Mouse (Mus musculus) brain, embryonic 14.5 days (tissue): ENCODE results near the gene Cpeb3.

Experiments
- CTCF ChIP-seq: fragments of 200-500 bp; IDR thresholded peaks from 2 replicates; pipeline ENCODE4 v1.5.1; 2012; ENCODE audit warnings: inconsistent platforms, mild to moderate bottlenecking, moderate library complexity, borderline replicate concordance; ENCODE audit not compliant: insufficient read depth, insufficient read length; ENCODE audit errors: extremely low read depth
- POLR2A ChIP-seq: fragments of 200-500 bp; IDR thresholded peaks from 2 replicates; pipeline ENCODE4 v1.6.1; 2012; ENCODE audit warnings: mild to moderate bottlenecking, inconsistent platforms, borderline replicate concordance; ENCODE audit not compliant: poor library complexity, insufficient read depth, insufficient read length, severe bottlenecking; ENCODE audit errors: extremely low read depth

- TF ChIP-seq CTCF = no peak
- TF ChIP-seq POLR2A = no peak
Observed at GRCm38 (mm10) chr19:37246859-37247258, 38.5 kb upstream of the Cpeb3 start.
